Mouse (Mus musculus) heart, postnatal 0 days (tissue): ENCODE measurements around the gene Kank4.

Experiments
- CTCF ChIP-seq: IDR thresholded peaks from 2 replicates; pipeline ENCODE4 v1.5.1; 2016; ENCODE audit warnings: antibody characterized with exemption, control low read depth, low read depth
- EP300 ChIP-seq: IDR thresholded peaks from 2 replicates; pipeline ENCODE4 v1.6.1; 2016; ENCODE audit warnings: antibody characterized with exemption, low read depth

DNA sequence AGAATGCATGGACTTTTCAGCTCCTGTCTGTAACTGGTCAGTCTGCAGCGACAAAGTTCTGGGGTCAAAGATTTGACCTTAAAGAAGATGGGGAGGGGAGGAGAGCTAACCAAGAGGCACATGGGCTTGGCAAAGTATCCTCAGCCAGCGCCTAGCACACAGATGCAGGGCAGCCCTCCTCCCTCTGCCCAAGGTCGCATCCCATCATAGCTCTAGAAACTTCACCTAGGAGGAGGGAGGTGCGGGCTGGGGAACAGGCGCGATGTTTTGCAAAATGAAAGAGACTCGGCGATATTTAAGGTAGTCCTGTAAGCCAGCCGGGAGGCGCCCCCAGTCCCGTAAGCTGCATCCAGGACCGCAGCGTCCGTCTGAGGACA is 542 bp downstream of the Kank4 start:
- TF ChIP-seq CTCF (no peak), EP300 (no peak)
